Mouse (Mus musculus) intestine, embryonic 15.5 days (tissue): ENCODE results near the gene Tgif2. TPM values are rescaled to one million over a fixed set of nuclear protein-coding genes. Genes with fewer than 3 reads are reported as not detected.
"Not testable (repeated sequence)": the region's sequence is repeated elsewhere in the genome, so short reads cannot be mapped to it uniquely, and the experiment has no call there.

ENCODE experiments used
- ATAC-seq: fragments of 200-750 bp; cut with Nextera tagmentation; 2 replicates; pipeline ENCODE4 v1.8.0; 2017; ENCODE audit warnings: moderate TSS enrichment, moderate library complexity
- H3K27ac ChIP-seq: fragments of 300-500 bp; sonication (generic); 2 replicates; pipeline ENCODE4 v1.5.1; 2015; ENCODE audit warnings: mild to moderate bottlenecking, inconsistent platforms
- H3K27me3 ChIP-seq: fragments of 300-500 bp; sonication (generic); replicated peaks from 2 replicates; pipeline ENCODE4 v1.6.1; 2015; ENCODE audit warnings: inconsistent platforms
- H3K36me3 ChIP-seq: fragments of 300-500 bp; sonication (generic); 2 replicates; pipeline ENCODE4 v1.6.1; 2015; ENCODE audit warnings: inconsistent platforms
- H3K4me1 ChIP-seq: fragments of 300-500 bp; sonication (generic); replicated peaks from 2 replicates; pipeline ENCODE4 v1.6.1; 2015; ENCODE audit warnings: inconsistent platforms
- H3K4me2 ChIP-seq: fragments of 300-500 bp; sonication (generic); replicated peaks from 2 replicates; pipeline ENCODE4 v1.6.1; 2015; ENCODE audit warnings: mild to moderate bottlenecking, inconsistent platforms
- H3K4me3 ChIP-seq: fragments of 300-500 bp; sonication (generic); replicated peaks from 2 replicates; pipeline ENCODE4 v1.5.1; 2015; ENCODE audit warnings: inconsistent platforms
- H3K9ac ChIP-seq: fragments of 300-500 bp; sonication (generic); 2 replicates; pipeline ENCODE4 v1.6.1; 2015; ENCODE audit warnings: inconsistent platforms
- H3K9me3 ChIP-seq: fragments of 300-500 bp; sonication (generic); 2 replicates; pipeline ENCODE4 v1.6.1; 2016; ENCODE audit warnings: inconsistent platforms
- WGBS: fragments of 180-500 bp; shearing (Covaris S2); methylation state at CpG from one replicate; pipeline ENCODE4 v1.1.7; 2015; 5-methylcytosine and 5-hydroxymethylcytosine counted together
- polyA plus RNA-seq: library from polyadenylated mRNA; unstranded; fragments of >200 nt; fragmentation: Nextera tagmentation; extraction: Ambion mirVana; gene quantifications from 2 replicates; pipeline ENCODE4 v1.2.1, GENCODE M21; 2015

Gene Tgif2
- polyA plus RNA-seq, 1 experiment from 2014 or later, result 38.3 TPM

DNA sequence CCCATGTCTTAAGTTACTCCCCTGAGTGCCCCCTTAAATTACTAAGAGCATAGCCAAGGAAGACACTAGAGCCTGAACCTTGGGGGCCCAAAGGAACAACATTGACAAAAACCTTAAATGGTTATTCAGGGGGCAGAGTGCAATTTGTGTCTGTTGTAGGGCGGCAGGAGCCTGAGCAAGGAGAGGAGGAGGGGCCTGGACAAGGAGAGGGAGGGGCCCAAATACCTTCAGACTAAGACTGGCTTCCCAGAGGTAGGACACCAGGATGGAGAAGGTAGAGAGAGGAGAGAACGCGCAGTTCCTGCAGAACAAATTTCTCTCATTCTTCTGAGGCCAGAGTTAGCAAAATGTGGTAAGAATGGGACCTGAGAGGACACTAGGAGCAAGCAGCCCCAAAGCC lies 24.4 kb upstream of the Tgif2 start:
- ATAC-seq, result peak; percentile 39
- Histone ChIP-seq H3K27me3 (no peaks in the 10 kb centered on the region), H3K27ac (no peak overlapping the region), H3K9ac (no peak overlapping the region), H3K4me1 (peaks cover 15% of the 10 kb centered on the region), H3K4me2 (no peak overlapping the region), H3K36me3 (no peaks in the 10 kb centered on the region), H3K4me3 (no peak overlapping the region), H3K9me3 (no peaks in the 10 kb centered on the region)
- WGBS, result 62% methylated on average over 3 of the region's 3 CpGs

DNA sequence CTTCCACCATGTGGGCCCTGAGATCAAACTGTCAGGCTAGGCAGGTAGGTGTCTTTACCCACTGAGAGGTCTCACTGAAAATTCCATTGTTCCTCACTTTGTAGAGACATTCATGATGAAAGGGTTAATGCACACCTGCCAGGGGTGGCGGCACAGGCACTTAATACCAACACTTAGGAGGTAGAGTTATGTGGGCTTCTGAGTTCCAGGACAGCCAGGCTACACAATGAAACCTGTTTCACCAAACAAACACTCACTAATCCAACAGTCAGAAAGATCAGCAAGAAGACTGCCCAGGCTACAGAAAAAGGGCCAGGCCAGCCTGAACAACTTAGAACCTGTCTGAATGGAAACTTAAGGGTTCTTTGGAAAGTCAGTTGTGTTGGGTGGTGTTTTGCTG lies 23.7 kb upstream of the Tgif2 start:
- no peak for ATAC-seq
- Histone ChIP-seq H3K27ac (no peak overlapping the region), H3K4me2 (no peak overlapping the region), H3K4me1 (peaks cover 15% of the 10 kb centered on the region), H3K9ac (no peak overlapping the region), H3K36me3 (no peaks in the 10 kb centered on the region), H3K9me3 (no peaks in the 10 kb centered on the region), H3K27me3 (no peaks in the 10 kb centered on the region), H3K4me3 (no peak overlapping the region)
- 61% methylated on average over 1 of the region's 1 CpGs for WGBS

DNA sequence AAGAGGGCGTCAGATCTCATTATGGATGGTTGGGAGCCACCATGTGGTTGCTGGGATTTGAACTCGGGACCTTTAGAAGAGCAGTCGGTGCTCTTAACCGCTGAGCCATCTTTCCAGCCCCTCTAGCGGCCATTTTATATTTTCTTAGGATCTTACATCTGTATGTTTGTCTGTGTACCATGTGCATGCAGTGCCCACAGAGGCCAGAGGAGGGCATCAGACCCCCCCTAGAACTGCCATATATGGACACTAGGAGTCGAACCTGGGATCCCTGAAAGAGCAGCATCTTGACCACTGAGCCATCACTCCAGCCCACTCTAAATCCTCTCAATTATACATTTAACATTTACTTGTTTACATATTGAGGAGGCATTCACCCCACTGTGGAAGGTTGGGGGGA lies 14.7 kb upstream of the Tgif2 start:
- H3K9me3 ChIP-seq, H3K4me3 ChIP-seq, H3K9ac ChIP-seq, ATAC-seq, H3K4me1 ChIP-seq, H3K4me2 ChIP-seq, H3K27ac ChIP-seq, H3K27me3 ChIP-seq, H3K36me3 ChIP-seq: not testable (repeated sequence)
- WGBS, result 91% methylated on average over 6 of the region's 6 CpGs

DNA sequence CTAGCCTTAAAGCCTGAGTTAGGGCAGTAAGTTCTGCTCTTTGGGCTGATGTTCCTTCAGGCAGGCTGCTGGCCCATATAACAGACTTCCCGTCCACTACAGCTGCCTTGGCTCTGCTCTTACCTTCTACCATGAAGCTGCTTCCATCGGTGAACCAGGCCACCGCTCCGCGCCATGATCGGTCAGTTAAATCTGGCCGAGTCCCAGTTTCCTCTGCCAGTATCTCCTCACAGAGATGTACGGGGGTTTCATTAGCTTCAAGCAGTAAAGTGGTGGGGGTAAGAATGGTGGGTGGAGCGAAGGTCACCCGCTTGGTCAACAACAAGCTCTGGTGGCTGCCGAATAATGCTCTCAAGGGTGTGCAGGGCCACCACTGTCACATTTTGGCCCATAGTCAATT lies 5.5 kb upstream of the Tgif2 start:
- WGBS, result 98% methylated on average over 11 of the region's 11 CpGs
- Histone ChIP-seq H3K9ac (no peak overlapping the region), H3K27ac (no peak overlapping the region), H3K4me2 (no peak overlapping the region), H3K9me3 (no peaks in the 10 kb centered on the region), H3K4me1 (peaks cover 9% of the 10 kb centered on the region), H3K36me3 (peaks cover 30% of the 10 kb centered on the region), H3K4me3 (no peak overlapping the region), H3K27me3 (no peaks in the 10 kb centered on the region)
- no peak for ATAC-seq

DNA sequence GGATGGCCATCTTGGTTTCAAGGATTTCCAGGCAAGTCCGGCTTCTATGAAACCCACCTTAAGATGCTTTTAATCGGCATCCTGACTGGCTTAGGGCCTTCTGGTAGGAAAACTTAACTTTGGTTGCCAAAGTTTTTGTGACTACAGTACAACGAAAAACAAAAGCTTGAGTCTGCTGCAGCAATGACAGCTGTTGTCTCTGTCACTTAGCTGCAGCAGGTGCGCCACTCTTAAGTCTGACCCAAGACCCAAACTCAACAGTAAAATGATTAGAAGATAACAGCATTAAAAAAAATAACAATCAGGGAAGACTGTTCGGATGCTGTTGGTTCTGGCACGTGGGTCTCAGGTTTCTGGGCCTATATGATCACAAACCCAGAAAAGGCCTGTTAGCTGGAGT lies 968 bp upstream of the Tgif2 start:
- peaks cover 7% of the 10 kb centered on the region for H3K36me3 ChIP-seq
- peaks cover 38% of the 10 kb centered on the region for H3K4me1 ChIP-seq
- H3K9ac ChIP-seq, result peak overlapping the region; percentile 80; the same call in 1 of the 2 replicates
- H3K4me3 ChIP-seq, result peak overlapping the region; percentile 94; the same call in 1 of the 2 replicates
- 57% methylated on average over 6 of the region's 6 CpGs for WGBS
- no peaks in the 10 kb centered on the region for H3K27me3 ChIP-seq
- H3K4me2 ChIP-seq, result peak overlapping the region; percentile 86
- no peaks in the 10 kb centered on the region for H3K9me3 ChIP-seq
- H3K27ac ChIP-seq, result peak overlapping the region; percentile 94
- no peak for ATAC-seq

DNA sequence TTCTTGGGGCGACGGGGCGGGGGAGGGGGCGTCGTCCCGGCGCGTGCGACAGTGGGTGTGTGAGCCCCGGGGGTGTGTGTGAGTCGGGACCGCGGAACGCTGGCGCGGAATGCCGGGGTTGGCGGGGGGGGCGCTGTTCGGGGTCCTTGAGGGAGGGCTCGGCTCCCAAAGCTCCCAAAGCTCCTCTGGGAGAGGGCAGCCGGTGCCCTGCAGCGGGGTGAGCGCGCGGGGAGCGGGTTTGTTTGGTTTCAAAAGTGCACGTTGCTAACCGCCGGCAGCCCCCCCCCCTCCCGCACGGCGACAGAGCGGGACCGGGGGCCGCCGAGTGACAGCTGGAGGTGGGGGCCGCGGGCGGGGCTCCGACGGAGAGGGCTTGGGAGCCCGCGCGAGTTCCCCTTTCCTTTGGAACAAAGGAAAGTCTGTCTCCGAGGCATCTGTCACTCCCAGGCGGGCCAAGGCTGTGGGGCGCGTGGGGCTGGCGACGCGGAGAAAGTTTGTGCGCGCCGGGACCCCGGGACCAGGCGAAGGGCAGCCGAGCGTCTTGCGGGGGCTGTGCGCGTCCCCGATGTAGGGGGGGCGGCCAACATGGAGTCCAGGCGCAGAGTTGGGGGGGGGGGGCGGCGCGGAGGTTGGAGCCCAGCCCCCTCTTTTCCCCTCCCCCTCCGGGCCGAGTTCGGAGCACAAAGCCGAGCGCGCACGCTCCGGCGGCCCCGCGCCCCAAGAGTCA lies 657 bp downstream of the Tgif2 start:
- no peaks in the 10 kb centered on the region for H3K27me3 ChIP-seq
- peak; percentile 42 for ATAC-seq
- under 1% methylated on average over 62 of the region's 79 CpGs for WGBS

DNA sequence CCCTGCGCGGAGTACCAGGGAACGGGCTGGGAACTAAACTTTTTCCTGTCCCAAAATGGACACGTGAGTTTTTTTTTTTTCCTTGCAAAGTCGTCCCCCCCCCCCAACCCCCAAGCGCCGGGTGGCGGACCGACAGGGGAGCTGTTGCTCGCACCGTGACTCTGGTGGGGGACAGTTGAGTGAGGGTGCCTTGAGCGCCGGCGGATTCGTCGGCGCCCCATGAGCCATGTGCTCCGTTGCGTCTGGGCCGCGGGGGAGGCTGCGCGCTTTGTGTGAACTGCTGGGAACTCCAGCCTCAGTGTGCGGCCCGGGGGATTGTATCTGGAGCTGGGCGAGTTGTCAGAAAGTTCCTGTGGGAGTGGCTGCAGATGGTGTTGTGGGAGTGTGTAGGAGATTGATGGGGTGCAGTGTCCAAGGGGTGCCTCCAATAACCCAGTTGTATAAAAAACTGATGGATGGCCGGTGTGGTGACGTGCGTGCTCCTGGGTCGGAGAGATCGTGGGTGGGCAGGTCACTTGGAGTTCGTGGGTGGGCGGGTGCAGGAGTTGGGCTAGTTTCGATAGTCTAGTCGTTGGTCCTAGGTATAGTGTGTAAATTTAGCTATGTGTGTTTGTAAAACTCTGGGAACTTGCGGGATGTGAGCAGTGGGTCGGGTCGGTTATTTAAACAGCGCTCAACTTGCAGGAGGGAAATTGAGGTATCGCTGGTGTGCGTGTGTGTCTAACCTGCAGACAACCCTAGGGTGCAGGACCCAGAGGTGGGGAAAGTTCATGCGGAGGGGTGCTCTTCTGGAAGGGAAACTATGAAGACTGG lies 1.4 kb downstream of the Tgif2 start:
- H3K36me3 ChIP-seq, result no peaks in the 10 kb centered on the region; the same call in 1 of the 2 replicates
- peak overlapping the region; percentile 80 for H3K9ac ChIP-seq
- peak overlapping the region; percentile 94 for H3K4me3 ChIP-seq
- under 1% methylated on average over 42 of the region's 42 CpGs for WGBS
- H3K4me1 ChIP-seq, result peaks cover 53% of the 10 kb centered on the region
- H3K27me3 ChIP-seq, result no peaks in the 10 kb centered on the region
- H3K9me3 ChIP-seq, result no peaks in the 10 kb centered on the region
- H3K27ac ChIP-seq, result peak overlapping the region; percentile 94
- peak; percentile 25 for ATAC-seq
- H3K4me2 ChIP-seq, result peak overlapping the region; percentile 86

More for the DNA sequence above, 657 bp downstream of the Tgif2 start:
- Histone ChIP-seq H3K4me1 (peaks cover 51% of the 10 kb centered on the region), H3K4me2 (peak overlapping the region; percentile 86), H3K27ac (peak overlapping the region; percentile 94), H3K9ac (peak overlapping the region; percentile 80), H3K36me3 (no peaks in the 10 kb centered on the region; the same call in 1 of the 2 replicates), H3K9me3 (no peaks in the 10 kb centered on the region), H3K4me3 (peak overlapping the region; percentile 94)

DNA sequence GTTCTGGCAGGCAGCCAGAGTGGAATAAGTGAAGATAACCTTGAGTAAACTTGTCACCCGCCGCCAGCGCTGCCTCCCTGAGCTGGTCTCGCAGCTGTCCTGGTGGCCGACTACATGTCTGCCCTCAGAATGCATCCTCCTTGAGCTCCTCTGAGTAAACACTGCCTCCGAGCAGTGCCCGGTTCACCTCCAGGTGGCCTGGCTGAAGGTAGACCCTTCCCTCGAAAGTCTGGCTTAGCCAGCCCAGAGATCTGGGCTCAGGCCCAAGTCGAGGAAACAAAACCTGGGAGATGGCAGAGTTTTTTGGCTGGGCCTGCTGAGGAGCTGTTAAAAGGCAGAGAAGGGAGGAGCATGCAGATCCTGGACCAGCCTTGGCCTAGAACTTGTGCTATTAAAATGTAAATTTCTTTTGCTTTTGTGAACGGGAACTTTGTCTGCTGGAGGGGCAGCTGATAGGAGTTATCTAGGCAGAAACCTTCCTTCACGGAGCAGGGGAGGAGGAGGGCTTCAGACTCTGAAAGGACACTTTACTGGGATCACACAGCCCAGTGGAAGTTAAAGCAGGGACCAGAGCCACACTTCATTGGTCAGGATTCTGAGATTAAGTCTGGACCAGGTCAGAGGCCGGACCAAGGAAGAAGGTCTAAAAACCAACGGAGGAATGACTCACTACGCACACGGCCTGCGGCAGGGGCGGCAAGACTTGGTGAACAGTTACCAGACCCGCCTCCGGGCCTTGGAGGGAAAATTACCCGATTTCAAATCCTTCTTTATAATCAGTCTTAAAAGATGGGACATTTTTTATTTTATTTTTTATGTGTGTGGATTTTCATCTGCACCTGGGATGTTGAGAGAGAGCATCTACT lies 2.3 kb downstream of the Tgif2 start:
- Histone ChIP-seq H3K4me3 (peak overlapping the region; percentile 94), H3K9ac (peak overlapping the region; percentile 80), H3K27me3 (no peaks in the 10 kb centered on the region), H3K4me2 (peak overlapping the region; percentile 86), H3K27ac (peak overlapping the region; percentile 94), H3K4me1 (peaks cover 53% of the 10 kb centered on the region), H3K9me3 (no peaks in the 10 kb centered on the region), H3K36me3 (peaks cover 7% of the 10 kb centered on the region)
- ATAC-seq, result peak; percentile 15
- WGBS, result 5% methylated on average over 20 of the region's 20 CpGs

DNA sequence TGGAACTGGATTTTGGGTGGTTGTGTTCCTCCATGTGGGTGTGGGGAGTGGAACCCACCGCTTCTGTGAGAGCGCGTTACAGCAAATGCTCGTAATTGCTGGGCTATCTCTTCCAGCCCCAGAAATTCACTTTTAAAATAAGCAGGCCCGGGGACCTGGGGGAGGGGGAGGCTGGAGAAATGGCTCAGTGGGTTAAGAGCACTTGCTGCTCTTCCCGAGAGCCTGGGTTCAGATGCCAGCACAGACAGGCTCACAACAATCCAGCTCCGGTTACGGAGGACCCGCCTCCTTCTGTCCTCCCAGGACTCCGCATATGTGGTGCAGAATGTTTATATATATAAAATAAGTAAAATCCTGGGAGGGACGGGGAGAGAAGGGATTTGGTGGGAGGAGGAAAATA lies 2.9 kb downstream of the Tgif2 start:
- H3K27ac ChIP-seq, result 0 out of 2 replicates have a peak overlapping the region, but pooled peaks have one; percentile 94
- peaks cover 8% of the 10 kb centered on the region for H3K36me3 ChIP-seq
- 18% methylated on average over 11 of the region's 11 CpGs for WGBS
- H3K4me1 ChIP-seq, result peaks cover 53% of the 10 kb centered on the region
- peak overlapping the region; percentile 26; the same call in 1 of the 2 replicates for H3K9ac ChIP-seq
- peak overlapping the region; percentile 94 for H3K4me3 ChIP-seq
- no peaks in the 10 kb centered on the region for H3K9me3 ChIP-seq
- ATAC-seq, result no peak
- no peaks in the 10 kb centered on the region for H3K27me3 ChIP-seq
- H3K4me2 ChIP-seq, result peak overlapping the region; percentile 86

DNA sequence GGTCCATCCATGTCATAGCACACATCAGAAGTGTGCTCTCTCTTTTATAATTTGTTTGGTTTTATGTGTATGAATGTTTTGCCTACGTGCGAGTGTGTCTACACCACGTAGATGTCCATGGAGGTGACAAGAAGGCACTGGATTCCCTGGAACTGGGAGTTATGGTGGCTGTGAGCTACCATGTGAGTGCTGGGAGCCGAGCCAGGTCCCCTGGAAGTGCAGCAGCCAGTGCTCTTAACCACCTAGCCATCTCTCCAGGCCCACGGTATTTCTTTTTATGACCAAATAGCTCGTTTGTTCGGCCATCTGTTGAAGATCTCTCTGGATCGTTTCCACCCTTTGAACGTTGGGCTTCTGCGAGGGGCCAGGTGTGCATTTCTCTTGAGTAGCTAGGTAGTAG lies 3.5 kb downstream of the Tgif2 start:
- Histone ChIP-seq H3K4me1 (peaks cover 48% of the 10 kb centered on the region), H3K4me2 (peak overlapping the region; percentile 86), H3K36me3 (peaks cover 8% of the 10 kb centered on the region), H3K4me3 (no peak overlapping the region), H3K9me3 (no peaks in the 10 kb centered on the region), H3K27me3 (no peaks in the 10 kb centered on the region), H3K27ac (0 out of 2 replicates have a peak overlapping the region, but pooled peaks have one; percentile 2), H3K9ac (no peak overlapping the region)
- 53% methylated on average over 10 of the region's 10 CpGs for WGBS
- no peak for ATAC-seq

DNA sequence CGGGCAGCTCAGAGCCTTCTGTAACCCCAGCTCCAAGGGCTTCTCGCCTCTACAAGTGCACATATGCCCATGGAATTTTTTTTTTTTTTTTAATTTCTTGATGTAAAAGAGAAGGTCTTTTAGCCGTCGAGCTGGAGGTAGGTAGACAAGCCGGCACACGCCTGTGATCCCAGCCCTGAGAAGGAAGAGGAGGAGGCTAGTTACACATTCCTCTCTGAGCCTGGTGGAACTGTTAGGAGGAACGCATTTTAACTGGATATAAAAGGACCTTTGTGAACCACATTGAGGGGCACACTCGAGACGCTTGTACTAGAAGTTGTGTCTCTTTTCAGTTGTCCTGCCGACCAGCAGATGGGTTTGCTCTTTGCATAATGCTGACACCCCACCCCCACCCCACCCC lies 4.9 kb downstream of the Tgif2 start:
- Histone ChIP-seq H3K27ac (peak overlapping the region; percentile 6), H3K9me3 (no peaks in the 10 kb centered on the region), H3K9ac (no peak overlapping the region), H3K36me3 (peaks cover 12% of the 10 kb centered on the region), H3K4me2 (no peak overlapping the region), H3K4me3 (no peak overlapping the region), H3K27me3 (no peaks in the 10 kb centered on the region), H3K4me1 (peaks cover 45% of the 10 kb centered on the region)
- WGBS, result 57% methylated on average over 10 of the region's 10 CpGs
- no peak for ATAC-seq

DNA sequence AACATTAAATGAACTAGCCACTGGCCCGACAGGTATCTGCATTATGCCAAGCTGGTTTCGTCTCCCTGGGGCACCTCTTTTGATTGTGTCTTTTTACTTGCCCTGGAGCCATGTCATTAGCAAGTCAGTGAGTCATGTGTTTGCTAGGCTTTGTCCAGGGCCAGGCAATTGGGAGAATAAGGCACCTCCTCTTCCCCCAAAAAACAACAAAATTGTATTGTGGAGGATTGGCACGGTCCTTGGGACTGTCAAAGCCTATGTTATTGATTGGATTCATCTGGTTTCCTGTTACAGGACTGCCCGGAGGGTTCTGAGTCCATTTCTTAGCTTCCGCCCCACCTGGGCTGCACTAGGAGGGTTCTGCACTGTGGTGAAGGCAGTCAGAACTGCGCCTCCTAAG lies 7.8 kb downstream of the Tgif2 start:
- no peak overlapping the region for H3K4me2 ChIP-seq
- H3K4me3 ChIP-seq, result no peak overlapping the region
- peaks cover 30% of the 10 kb centered on the region for H3K4me1 ChIP-seq
- H3K27me3 ChIP-seq, result no peaks in the 10 kb centered on the region
- ATAC-seq, result no peak
- H3K36me3 ChIP-seq, result peaks cover 28% of the 10 kb centered on the region
- H3K9me3 ChIP-seq, result no peaks in the 10 kb centered on the region
- H3K27ac ChIP-seq, result no peak overlapping the region
- H3K9ac ChIP-seq, result no peak overlapping the region
- WGBS, result 74% methylated on average over 6 of the region's 6 CpGs
